Mouse (Mus musculus) limb, embryonic 11.5 days (tissue): Measurements from ENCODE around the gene Mucl3. TPM values are rescaled to one million over a fixed set of nuclear protein-coding genes. Genes with fewer than 3 reads are reported as not detected.

Source experiments
- ATAC-seq: fragments of 200-750 bp; cut with Nextera tagmentation; 2 replicates; pipeline ENCODE4 v1.8.0; 2017; ENCODE audit warnings: low read depth; ENCODE audit not compliant: insufficient number of reproducible peaks, low FRiP score, low TSS enrichment
- DNase-seq: peaks from one replicate; pipeline ENCODE4 v3.0.0-alpha.2; 2015; ENCODE audit warnings: low spot score
- H3K27ac ChIP-seq: fragments of 300-500 bp; sonication (generic); replicated peaks from 2 replicates; pipeline ENCODE4 v1.5.1; 2014; ENCODE audit warnings: low read depth, mild to moderate bottlenecking, low read length
- H3K27me3 ChIP-seq: fragments of 300-500 bp; sonication (generic); 2 replicates; pipeline ENCODE4 v1.6.1; 2014; ENCODE audit warnings: mild to moderate bottlenecking, low read length, mixed read lengths; ENCODE audit not compliant: control insufficient read depth, insufficient read depth
- H3K36me3 ChIP-seq: fragments of 300-500 bp; sonication (generic); 2 replicates; pipeline ENCODE4 v1.6.1; 2014; ENCODE audit warnings: mild to moderate bottlenecking, low read length, moderate library complexity, mixed read lengths; ENCODE audit not compliant: control insufficient read depth, insufficient read depth
- H3K4me1 ChIP-seq: fragments of 300-500 bp; sonication (generic); 2 replicates; pipeline ENCODE4 v1.6.1; 2014; ENCODE audit warnings: low read length, mixed read lengths; ENCODE audit not compliant: control insufficient read depth, insufficient read depth
- H3K4me2 ChIP-seq: fragments of 300-500 bp; sonication (generic); 2 replicates; pipeline ENCODE4 v1.6.1; 2014; ENCODE audit warnings: low read depth, mild to moderate bottlenecking, moderate library complexity; ENCODE audit not compliant: severe bottlenecking
- H3K4me3 ChIP-seq: fragments of 300-500 bp; sonication (generic); 2 replicates; pipeline ENCODE4 v1.5.1; 2014; ENCODE audit warnings: low read depth, low read length
- H3K9ac ChIP-seq: fragments of 300-500 bp; sonication (generic); 2 replicates; pipeline ENCODE4 v1.6.1; 2014; ENCODE audit warnings: mild to moderate bottlenecking, low read length
- H3K9me3 ChIP-seq: fragments of 300-500 bp; sonication (generic); 2 replicates; pipeline ENCODE4 v1.6.1; 2016; ENCODE audit warnings: low read length; ENCODE audit not compliant: control insufficient read depth
- WGBS: fragments of 180-500 bp; shearing (Covaris S2); extraction: QIAGEN DNeasy Blood & Tissue Kit; methylation state at CpG from one replicate; pipeline ENCODE4 v1.1.7; 2014; 5-methylcytosine and 5-hydroxymethylcytosine counted together
- polyA plus RNA-seq: library from polyadenylated mRNA; unstranded; fragments of >200 nt; fragmentation: Nextera tagmentation; extraction: Ambion mirVana; gene quantifications from 2 replicates; pipeline ENCODE4 v1.2.1, GENCODE M21; 2014

The Mucl3 gene
- polyA plus RNA-seq, 1 experiment from 2014 or later: not detected

- ATAC-seq: no peak
- no peaks in the 10 kb centered on the region for H3K27me3 ChIP-seq
- H3K4me2 ChIP-seq: no peak overlapping the region
- 45% methylated on average over 21 of the region's 21 CpGs for WGBS
- no peak overlapping the region for H3K27ac ChIP-seq
- no peak overlapping the region for H3K4me3 ChIP-seq
- peak; percentile 90 for DNase-seq
- H3K36me3 ChIP-seq: no peaks in the 10 kb centered on the region
- H3K4me1 ChIP-seq: no peaks in the 10 kb centered on the region
- no peak overlapping the region for H3K9ac ChIP-seq
- no peaks in the 10 kb centered on the region for H3K9me3 ChIP-seq
Observed at GRCm38 (mm10) chr17:35590410-35591218, 52.9 kb downstream of the Mucl3 start.

GRCm38 (mm10) chr17:35588387-35588786 is 55.1 kb downstream of the Mucl3 start:
- no peaks in the 10 kb centered on the region for H3K4me1 ChIP-seq
- H3K36me3 ChIP-seq: no peaks in the 10 kb centered on the region
- H3K4me2 ChIP-seq: no peak overlapping the region
- ATAC-seq (no peak), DNase-seq (no peak)
- 37% methylated on average over 4 of the region's 4 CpGs for WGBS
- no peaks in the 10 kb centered on the region for H3K9me3 ChIP-seq
- H3K27me3 ChIP-seq: no peaks in the 10 kb centered on the region
- no peak overlapping the region for H3K4me3 ChIP-seq
- H3K9ac ChIP-seq: no peak overlapping the region
- H3K27ac ChIP-seq: no peak overlapping the region

- WGBS: 87% methylated on average over 1 of the region's 1 CpGs
- H3K27me3 ChIP-seq: no peaks in the 10 kb centered on the region
- H3K4me3 ChIP-seq: no peak overlapping the region
- ATAC-seq: no peak
- H3K27ac ChIP-seq: no peak overlapping the region
- no peak overlapping the region for H3K9ac ChIP-seq
- H3K36me3 ChIP-seq: no peaks in the 10 kb centered on the region
- H3K9me3 ChIP-seq: no peaks in the 10 kb centered on the region
- no peak overlapping the region for H3K4me2 ChIP-seq
- H3K4me1 ChIP-seq: no peaks in the 10 kb centered on the region
- no peak for DNase-seq
Observed at GRCm38 (mm10) chr17:35587291-35587690, 56.2 kb downstream of the Mucl3 start.

Other genes starting within 250 kb of the Mucl3 start
- gene H2-Q6, start 218.8 kb downstream of the Mucl3 start, polyA plus RNA-seq: 2.5 and 3.1 TPM in 2 replicates
- 23.3 and 25.7 TPM in 2 replicates for gene H2-Q7, start 204.5 kb downstream of the Mucl3 start, polyA plus RNA-seq
- 0.26 and 0.72 TPM in 2 replicates for gene H2-Q10, start 173.6 kb downstream of the Mucl3 start, polyA plus RNA-seq
- gene Pou5f1, start 137.7 kb downstream of the Mucl3 start, polyA plus RNA-seq: 0.11 TPM in 1 of 2 replicates, not detected in the other
- 53.9 and 65.0 TPM in 2 replicates for gene Tcf19, start 126.9 kb downstream of the Mucl3 start, polyA plus RNA-seq
- 13.2 and 13.6 TPM in 2 replicates for gene Cchcr1, start 126.6 kb downstream of the Mucl3 start, polyA plus RNA-seq
- gene Psors1c2, start 110.5 kb downstream of the Mucl3 start, polyA plus RNA-seq: 0.72 and 1.1 TPM in 2 replicates
- gene Cdsn, start 91.6 kb downstream of the Mucl3 start, polyA plus RNA-seq: not detected in 2 replicates
- not detected in 2 replicates for gene 2300002M23Rik, start 76.2 kb downstream of the Mucl3 start, polyA plus RNA-seq
- not detected in 2 replicates for gene Sfta2, start 42.1 kb downstream of the Mucl3 start, polyA plus RNA-seq
- not detected in 2 replicates for gene Gm9573, start 17.1 kb downstream of the Mucl3 start, polyA plus RNA-seq
- gene Vars2, start 23.9 kb upstream of the Mucl3 start, polyA plus RNA-seq: 17.6 and 17.9 TPM in 2 replicates
- 56.7 and 57.0 TPM in 2 replicates for gene Gtf2h4, start 30.0 kb upstream of the Mucl3 start, polyA plus RNA-seq
- gene Ddr1, start 60.9 kb upstream of the Mucl3 start, polyA plus RNA-seq: 14.7 and 17.6 TPM in 2 replicates
- gene Ier3, start 178.0 kb upstream of the Mucl3 start, polyA plus RNA-seq: 2.7 and 3.1 TPM in 2 replicates
- gene Flot1, start 179.5 kb upstream of the Mucl3 start, polyA plus RNA-seq: 47.1 and 47.8 TPM in 2 replicates
- 1,416 and 1,443 TPM in 2 replicates for gene Tubb5, start 194.6 kb upstream of the Mucl3 start, polyA plus RNA-seq
- gene Mdc1, start 197.8 kb upstream of the Mucl3 start, polyA plus RNA-seq: 20.7 and 23.5 TPM in 2 replicates
- 55.6 and 56.4 TPM in 2 replicates for gene Nrm, start 217.6 kb upstream of the Mucl3 start, polyA plus RNA-seq
- 22.9 and 25.6 TPM in 2 replicates for gene Ppp1r18, start 221.9 kb upstream of the Mucl3 start, polyA plus RNA-seq
- 46.5 and 51.2 TPM in 2 replicates for gene Dhx16, start 236.1 kb upstream of the Mucl3 start, polyA plus RNA-seq